Mouse (Mus musculus) midbrain, embryonic 16.5 days (tissue): Measurements from ENCODE around the gene Loxl1. TPM values are rescaled to one million over a fixed set of nuclear protein-coding genes. Genes with fewer than 3 reads are reported as not detected.
A peak's percentile ranks its signal among the peaks of the same experiment; 100 is the strongest.

Experiments
- ATAC-seq: fragments of 200-750 bp; cut with Nextera tagmentation; 2 replicates; pipeline ENCODE4 v1.8.0; 2017; ENCODE audit warnings: moderate TSS enrichment
- H3K27ac ChIP-seq: fragments of 300-500 bp; sonication (generic); 2 replicates; pipeline ENCODE4 v1.5.1; 2014; ENCODE audit warnings: mild to moderate bottlenecking, low read length, mixed read lengths
- H3K27me3 ChIP-seq: fragments of 300-500 bp; sonication (generic); 2 replicates; pipeline ENCODE4 v1.6.1; 2014; ENCODE audit warnings: low read depth, low read length, mixed read lengths; ENCODE audit not compliant: control insufficient read depth, insufficient read depth
- H3K36me3 ChIP-seq: fragments of 300-500 bp; sonication (generic); 2 replicates; pipeline ENCODE4 v1.6.1; 2014; ENCODE audit warnings: mild to moderate bottlenecking, low read length, moderate library complexity, mixed read lengths; ENCODE audit not compliant: control insufficient read depth, insufficient read depth
- H3K4me1 ChIP-seq: fragments of 300-500 bp; sonication (generic); 2 replicates; pipeline ENCODE4 v1.6.1; 2014; ENCODE audit warnings: mild to moderate bottlenecking, low read length, mixed read lengths; ENCODE audit not compliant: control insufficient read depth, insufficient read depth
- H3K4me2 ChIP-seq: fragments of 300-500 bp; sonication (generic); 2 replicates; pipeline ENCODE4 v1.6.1; 2014; ENCODE audit warnings: mild to moderate bottlenecking, low read length, mixed read lengths
- H3K4me3 ChIP-seq: fragments of 300-500 bp; sonication (generic); 2 replicates; pipeline ENCODE4 v1.5.1; 2014; ENCODE audit warnings: low read depth, mild to moderate bottlenecking, low read length, moderate library complexity, mixed read lengths
- H3K9ac ChIP-seq: fragments of 300-500 bp; sonication (generic); 2 replicates; pipeline ENCODE4 v1.6.1; 2014; ENCODE audit warnings: low read depth, low read length, mixed read lengths
- H3K9me3 ChIP-seq: fragments of 300-500 bp; sonication (generic); replicated peaks from 2 replicates; pipeline ENCODE4 v1.6.1; 2014; ENCODE audit warnings: mild to moderate bottlenecking, low read length, mixed read lengths; ENCODE audit not compliant: control insufficient read depth, poor library complexity, severe bottlenecking
- whole genome bisulfite sequencing: fragments of 180-500 bp; shearing (Covaris S2); extraction: QIAGEN DNeasy Blood & Tissue Kit; methylation state at CpG from one replicate; pipeline ENCODE4 v1.1.7; 2014; 5-methylcytosine and 5-hydroxymethylcytosine counted together
- polyA plus RNA-seq: library from polyadenylated mRNA; unstranded; fragments of >200 nt; fragmentation: Nextera tagmentation; extraction: Ambion mirVana; gene quantifications from 2 replicates; pipeline ENCODE4 v1.2.1, GENCODE M21; 2015

Loxl1 gene
- polyA plus RNA-seq, 1 experiment from 2014 or later, result 4.8 TPM

- H3K4me1 ChIP-seq, result no peaks in the 10 kb centered on the region
- 88% methylated on average over 1 of the region's 1 CpGs for WGBS
- H3K4me3 ChIP-seq, result no peak overlapping the region
- H3K4me2 ChIP-seq, result no peak overlapping the region
- H3K27ac ChIP-seq, result no peak overlapping the region
- no peak overlapping the region for H3K9ac ChIP-seq
- H3K9me3 ChIP-seq, result no peaks in the 10 kb centered on the region
- no peak for ATAC-seq
- no peaks in the 10 kb centered on the region for H3K27me3 ChIP-seq
- no peaks in the 10 kb centered on the region for H3K36me3 ChIP-seq
Measured at GRCm38 (mm10) chr9:58289090-58289489, 23.9 kb downstream of the Loxl1 start.

GRCm38 (mm10) chr9:58283431-58283830 is 29.6 kb downstream of the Loxl1 start:
- H3K4me1 ChIP-seq, result peaks cover 5% of the 10 kb centered on the region; the same call in 1 of the 2 replicates
- 78% methylated on average over 7 of the region's 7 CpGs for WGBS
- no peak overlapping the region for H3K9ac ChIP-seq
- H3K4me2 ChIP-seq, result no peak overlapping the region
- H3K4me3 ChIP-seq, result no peak overlapping the region
- no peak overlapping the region for H3K27ac ChIP-seq
- no peak for ATAC-seq
- no peaks in the 10 kb centered on the region for H3K36me3 ChIP-seq
- no peaks in the 10 kb centered on the region for H3K27me3 ChIP-seq
- no peaks in the 10 kb centered on the region for H3K9me3 ChIP-seq

GRCm38 (mm10) chr9:58281597-58281996 is 31.4 kb downstream of the Loxl1 start:
- Histone ChIP-seq H3K9ac (no peak overlapping the region), H3K4me1 (peaks cover 5% of the 10 kb centered on the region; the same call in 1 of the 2 replicates), H3K9me3 (no peaks in the 10 kb centered on the region), H3K36me3 (no peaks in the 10 kb centered on the region), H3K4me3 (no peak overlapping the region), H3K4me2 (no peak overlapping the region), H3K27ac (no peak overlapping the region), H3K27me3 (no peaks in the 10 kb centered on the region)
- ATAC-seq, result no peak
- 53% methylated on average over 3 of the region's 3 CpGs for WGBS

GRCm38 (mm10) chr9:58280259-58281109 is 32.5 kb downstream of the Loxl1 start:
- Histone ChIP-seq H3K36me3 (no peaks in the 10 kb centered on the region), H3K27me3 (no peaks in the 10 kb centered on the region), H3K9me3 (no peaks in the 10 kb centered on the region), H3K9ac (no peak overlapping the region), H3K4me3 (no peak overlapping the region), H3K4me2 (0 out of 2 replicates have a peak overlapping the region, but pooled peaks have one; percentile 22), H3K27ac (no peak overlapping the region), H3K4me1 (peaks cover 5% of the 10 kb centered on the region; the same call in 1 of the 2 replicates)
- peak; percentile 71; the same call in 1 of the 2 replicates for ATAC-seq
- 33% methylated on average over 9 of the region's 9 CpGs for WGBS

GRCm38 (mm10) chr9:58279780-58280179 is 33.2 kb downstream of the Loxl1 start:
- Histone ChIP-seq H3K36me3 (no peaks in the 10 kb centered on the region), H3K9me3 (no peaks in the 10 kb centered on the region), H3K27me3 (no peaks in the 10 kb centered on the region), H3K27ac (no peak overlapping the region), H3K9ac (no peak overlapping the region), H3K4me2 (no peak overlapping the region), H3K4me1 (peaks cover 5% of the 10 kb centered on the region; the same call in 1 of the 2 replicates), H3K4me3 (no peak overlapping the region)
- 77% methylated on average over 5 of the region's 5 CpGs for WGBS
- no peak for ATAC-seq

- Histone ChIP-seq H3K36me3 (no peaks in the 10 kb centered on the region), H3K4me1 (peaks cover 5% of the 10 kb centered on the region; the same call in 1 of the 2 replicates), H3K27ac (no peak overlapping the region), H3K4me3 (no peak overlapping the region), H3K9ac (no peak overlapping the region), H3K27me3 (no peaks in the 10 kb centered on the region), H3K9me3 (no peaks in the 10 kb centered on the region), H3K4me2 (no peak overlapping the region)
- ATAC-seq, result no peak
- 49% methylated on average over 4 of the region's 4 CpGs for WGBS
Measured at GRCm38 (mm10) chr9:58278821-58279723, 33.9 kb downstream of the Loxl1 start.

GRCm38 (mm10) chr9:58278313-58278712 is 34.7 kb downstream of the Loxl1 start:
- no peak for ATAC-seq
- Histone ChIP-seq H3K27ac (no peak overlapping the region), H3K4me1 (peaks cover 5% of the 10 kb centered on the region; the same call in 1 of the 2 replicates), H3K4me2 (no peak overlapping the region), H3K9ac (no peak overlapping the region), H3K27me3 (no peaks in the 10 kb centered on the region), H3K36me3 (no peaks in the 10 kb centered on the region), H3K4me3 (no peak overlapping the region), H3K9me3 (no peaks in the 10 kb centered on the region)
- WGBS, result 89% methylated on average over 4 of the region's 4 CpGs

- Histone ChIP-seq H3K4me3 (no peak overlapping the region), H3K4me1 (peaks cover 5% of the 10 kb centered on the region; the same call in 1 of the 2 replicates), H3K27ac (no peak overlapping the region), H3K9me3 (no peaks in the 10 kb centered on the region), H3K27me3 (no peaks in the 10 kb centered on the region), H3K9ac (no peak overlapping the region), H3K36me3 (no peaks in the 10 kb centered on the region), H3K4me2 (no peak overlapping the region)
- WGBS, result 58% methylated on average over 5 of the region's 5 CpGs
- no peak for ATAC-seq
Measured at GRCm38 (mm10) chr9:58276346-58276745, 36.6 kb downstream of the Loxl1 start.
